Mouse (Mus musculus) testis, adult 2 months (tissue): ENCODE data around the gene Acads.

Experiments
- CTCF ChIP-seq: fragments of 200-500 bp; IDR thresholded peaks from 2 replicates; pipeline ENCODE4 v1.5.1; 2012; ENCODE audit warnings: low read depth, mild to moderate bottlenecking, inconsistent platforms, low read length, moderate library complexity; ENCODE audit not compliant: control insufficient read depth, insufficient read depth, insufficient replicate concordance
- POLR2A ChIP-seq: fragments of 200-500 bp; IDR thresholded peaks from 2 replicates; pipeline ENCODE4 v1.6.1; 2012; ENCODE audit warnings: low read depth, mild to moderate bottlenecking, inconsistent platforms, low read length, moderate library complexity; ENCODE audit not compliant: control insufficient read depth

- TF ChIP-seq CTCF (no peak), POLR2A (no peak)
Observed at GRCm38 (mm10) chr5:115099991-115100390, 19.2 kb downstream of the Acads start.
